Mouse (Mus musculus) CD4-positive, CD25-positive, alpha-beta regulatory T cell, adult 2 months (primary cell): ENCODE data around the gene Ear14.
"Not testable (repeated sequence)": the region's sequence is repeated elsewhere in the genome, so short reads cannot be mapped to it uniquely, and the experiment has no call there.

Source experiments
- DNase-seq: peaks from one replicate; pipeline ENCODE4 v3.0.0-alpha.2; 2012; ENCODE audit warnings: low read depth, low spot score

Ear14 gene

GRCm38 (mm10) chr14:51252206-51252605 lies 49.0 kb downstream of the Ear14 start:
- not testable (repeated sequence) for DNase-seq

GRCm38 (mm10) chr14:51253569-51253968 lies 50.4 kb downstream of the Ear14 start:
- DNase-seq: no peak
